In the genomic region with DNA sequence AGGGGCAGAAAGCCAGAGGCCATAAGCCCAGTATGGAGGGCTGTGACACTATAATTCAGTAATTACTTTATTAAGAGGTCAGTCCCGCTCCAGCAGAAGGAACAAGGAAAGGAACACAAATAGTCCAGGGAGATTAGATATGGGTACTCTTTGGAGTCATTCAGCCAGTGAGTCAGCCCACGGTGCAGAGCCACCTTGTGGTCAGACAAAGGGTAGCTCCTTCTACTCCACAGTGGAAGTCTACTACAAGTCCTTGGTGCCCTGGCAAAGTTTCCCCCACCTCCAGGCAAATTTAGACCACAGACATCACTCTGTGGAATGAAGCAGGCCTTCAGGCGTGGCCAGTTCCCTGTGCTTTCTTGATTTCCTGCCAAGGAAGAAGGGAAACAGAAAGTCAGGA, we compare ENCODE assay signal across 9 mouse cellular contexts. TPM values are rescaled to one million over a fixed set of nuclear protein-coding genes. Genes with fewer than 3 reads are reported as not detected.
DNase-seq lines count a peak whose midpoint lies in the region; ATAC-seq and TF ChIP-seq lines count a peak whose summit lies in the region.
"Had no signal": no experiment of that assay in that cellular context is flagged by ENCODE, and none has a peak within 500 bp of the region (broad histone marks: within the 10 kb centered on the region; RNA-seq: fewer than 3 reads in every experiment).

No protein-coding gene starts in this region.

- peaks cover 7% of the 10 kb centered on the region; the same call in 1 of the 2 replicates for H3K36me3 ChIP-seq in limb, embryonic 11.5 days (ENCODE audit: control insufficient read depth, insufficient read depth, low read length)
- H3K36me3 ChIP-seq in limb, embryonic 10.5 days: peaks cover 46% of the 10 kb centered on the region
- H3K36me3 ChIP-seq in hindbrain, embryonic 13.5 days: peaks cover 46% of the 10 kb centered on the region
- H3K36me3 ChIP-seq in midbrain, postnatal 0 days (ENCODE audit: insufficient read depth, low read length): peaks cover 44% of the 10 kb centered on the region

- H3K4me1 ChIP-seq in limb, embryonic 11.5 days (ENCODE audit: control insufficient read depth, insufficient read depth, low read length): no peaks in the 10 kb centered on the region
- H3K4me1 ChIP-seq in limb, embryonic 10.5 days: 0 out of 2 replicates have a peak, but pooled peaks cover 3% of the 10 kb centered on the region
- H3K4me1 ChIP-seq in hindbrain, embryonic 13.5 days (replicated peaks): peaks cover 10% of the 10 kb centered on the region
- no peaks in the 10 kb centered on the region for H3K4me1 ChIP-seq in midbrain, postnatal 0 days (ENCODE audit: insufficient read depth, low read length)
- H3K4me1 ChIP-seq: embryonic facial prominence, embryonic 12.5 days had no signal

- H3K4me3 ChIP-seq in limb, embryonic 11.5 days (ENCODE audit: low read depth, low read length): no peak overlapping the region
- H3K4me3 ChIP-seq in limb, embryonic 10.5 days: no peak overlapping the region
- no peak overlapping the region for H3K4me3 ChIP-seq in hindbrain, embryonic 13.5 days
- no peak overlapping the region for H3K4me3 ChIP-seq in midbrain, postnatal 0 days (ENCODE audit: low read depth, low read length)
- H3K4me3 ChIP-seq: embryonic facial prominence, embryonic 12.5 days had no signal

- H3K9me3 ChIP-seq in limb, embryonic 11.5 days (ENCODE audit: control insufficient read depth, low read length): no peaks in the 10 kb centered on the region
- H3K9me3 ChIP-seq in limb, embryonic 10.5 days (replicated peaks): no peaks in the 10 kb centered on the region
- H3K9me3 ChIP-seq in hindbrain, embryonic 13.5 days: no peaks in the 10 kb centered on the region
- H3K9me3 ChIP-seq in midbrain, postnatal 0 days (ENCODE audit: low read length): no peaks in the 10 kb centered on the region
- H3K9me3 ChIP-seq: embryonic facial prominence, embryonic 12.5 days had no signal

- TF ChIP-seq CTCF in midbrain, postnatal 0 days (IDR thresholded peaks at IDR 0.05): peak; percentile 84

- H3K4me2 ChIP-seq in limb, embryonic 11.5 days (ENCODE audit: low read depth, severe bottlenecking): no peak overlapping the region
- H3K4me2 ChIP-seq in hindbrain, embryonic 13.5 days: no peak overlapping the region
- H3K4me2 ChIP-seq in midbrain, postnatal 0 days (ENCODE audit: low read depth, low read length, poor library complexity, severe bottlenecking): no peak overlapping the region
- H3K4me2 ChIP-seq: embryonic facial prominence, embryonic 12.5 days had no signal

- H3K9ac ChIP-seq in limb, embryonic 11.5 days (ENCODE audit: low read length): no peak overlapping the region
- H3K9ac ChIP-seq in hindbrain, embryonic 13.5 days: no peak overlapping the region
- peak overlapping the region; percentile 13; the same call in 1 of the 2 replicates for H3K9ac ChIP-seq in midbrain, postnatal 0 days (replicated peaks; ENCODE audit: low read length, poor library complexity, severe bottlenecking)
- H3K9ac ChIP-seq: embryonic facial prominence, embryonic 12.5 days had no signal

- ATAC-seq in limb, embryonic 11.5 days (ENCODE audit: insufficient number of reproducible peaks, low FRiP score, low TSS enrichment, low read depth): no peak
- peak; percentile 41; the same call in 1 of the 2 replicates for ATAC-seq in hindbrain, embryonic 13.5 days (ENCODE audit: low FRiP score)
- ATAC-seq in midbrain, postnatal 0 days (ENCODE audit: low FRiP score): no peak

- WGBS in limb, embryonic 11.5 days: 53% methylated on average over 3 of the region's 3 CpGs
- WGBS in limb, embryonic 10.5 days: 61% methylated on average over 3 of the region's 3 CpGs
- WGBS in hindbrain, embryonic 13.5 days: 32% methylated on average over 3 of the region's 3 CpGs
- 29% methylated on average over 3 of the region's 3 CpGs for WGBS in midbrain, postnatal 0 days

- peaks cover 2% of the 10 kb centered on the region; the same call in 1 of the 2 replicates for H3K27me3 ChIP-seq in limb, embryonic 11.5 days (ENCODE audit: control insufficient read depth, insufficient read depth, low read length)
- peaks cover 19% of the 10 kb centered on the region for H3K27me3 ChIP-seq in limb, embryonic 10.5 days (ENCODE audit: low read depth, poor library complexity, severe bottlenecking)
- H3K27me3 ChIP-seq in hindbrain, embryonic 13.5 days: peaks cover 22% of the 10 kb centered on the region
- no peaks in the 10 kb centered on the region for H3K27me3 ChIP-seq in midbrain, postnatal 0 days (ENCODE audit: insufficient read depth, low read length)

- no peak overlapping the region for H3K27ac ChIP-seq in limb, embryonic 11.5 days (replicated peaks; ENCODE audit: low read depth, low read length)
- H3K27ac ChIP-seq in limb, embryonic 10.5 days: no peak overlapping the region
- no peak overlapping the region for H3K27ac ChIP-seq in hindbrain, embryonic 13.5 days
- H3K27ac ChIP-seq in midbrain, postnatal 0 days (ENCODE audit: low read depth, low read length): no peak overlapping the region
- H3K27ac ChIP-seq: embryonic facial prominence, embryonic 12.5 days had no signal

- peak; percentile 45 for DNase-seq in limb, embryonic 11.5 days (ENCODE audit: low spot score)
- no peak for DNase-seq in limb, embryonic 10.5 days (ENCODE audit: low spot score)
- peak; percentile 72 for DNase-seq in adipocyte (ENCODE audit: low spot score)
- peak; percentile 27 for DNase-seq in forelimb bud, embryonic 11.5 days (ENCODE audit: low read depth, low spot score)
- DNase-seq in layer of hippocampus, postnatal 14 days (ENCODE audit: low spot score in 2 of 2): peak; percentile 37 to 57
- DNase-seq in midbrain, postnatal 0 days (ENCODE audit: low spot score): peak; percentile 73
- peak; percentile 47 for DNase-seq in testis, postnatal 14 days (ENCODE audit: low spot score)

RNA-seq across cellular contexts. Expression of a gene that starts 0.8 kb away (rescaled TPM):
- 0.15 and 0.20 TPM in 2 replicates for polyA plus RNA-seq in limb, embryonic 11.5 days (2014; fragmentation: Nextera tagmentation; extraction: Ambion mirVana)
- 0.23 TPM in 1 of 2 replicates, not detected in the other for polyA plus RNA-seq in limb, embryonic 10.5 days (2016; fragmentation: Nextera tagmentation; extraction: Ambion mirVana)
- 0.14 and 0.17 TPM in 2 replicates for polyA plus RNA-seq in hindbrain, embryonic 13.5 days (2015; fragmentation: Nextera tagmentation; extraction: Ambion mirVana)
- 10 to 100 TPM; 20.6 to 21.1 TPM for total RNA-seq in layer of hippocampus, postnatal 14 days (2021)
- total RNA-seq in midbrain, postnatal 0 days (2014; rRNA removed): 0.38 and 0.99 TPM in 2 replicates
- 0.27 and 0.44 TPM in 2 replicates for polyA plus RNA-seq in midbrain, postnatal 0 days (2015; fragmentation: Nextera tagmentation; extraction: Ambion mirVana)

RNA-seq across cellular contexts. Expression of a gene that starts 8.2 kb away (rescaled TPM):
- polyA plus RNA-seq in limb, embryonic 11.5 days (2014; fragmentation: Nextera tagmentation; extraction: Ambion mirVana): 136 and 149 TPM in 2 replicates
- 145 and 155 TPM in 2 replicates for polyA plus RNA-seq in limb, embryonic 10.5 days (2016; fragmentation: Nextera tagmentation; extraction: Ambion mirVana)
- polyA plus RNA-seq in hindbrain, embryonic 13.5 days (2015; fragmentation: Nextera tagmentation; extraction: Ambion mirVana): 177 and 182 TPM in 2 replicates
- 100 to 1,000 TPM; 124 to 128 TPM for total RNA-seq in layer of hippocampus, postnatal 14 days (2021)
- 125 and 141 TPM in 2 replicates for total RNA-seq in midbrain, postnatal 0 days (2014; rRNA removed)
- 289 and 314 TPM in 2 replicates for polyA plus RNA-seq in midbrain, postnatal 0 days (2015; fragmentation: Nextera tagmentation; extraction: Ambion mirVana)

RNA-seq across cellular contexts. Expression of a gene that starts 18.5 kb away (rescaled TPM):
- 104 and 106 TPM in 2 replicates for polyA plus RNA-seq in limb, embryonic 11.5 days (2014; fragmentation: Nextera tagmentation; extraction: Ambion mirVana)
- polyA plus RNA-seq in limb, embryonic 10.5 days (2016; fragmentation: Nextera tagmentation; extraction: Ambion mirVana): 123 and 131 TPM in 2 replicates
- polyA plus RNA-seq in hindbrain, embryonic 13.5 days (2015; fragmentation: Nextera tagmentation; extraction: Ambion mirVana): 92.9 and 96.8 TPM in 2 replicates
- total RNA-seq in layer of hippocampus, postnatal 14 days (2021): 10 to 100 TPM; 37.1 to 41.8 TPM
- 65.0 and 80.6 TPM in 2 replicates for total RNA-seq in midbrain, postnatal 0 days (2014; rRNA removed)
- 104 and 112 TPM in 2 replicates for polyA plus RNA-seq in midbrain, postnatal 0 days (2015; fragmentation: Nextera tagmentation; extraction: Ambion mirVana)

RNA-seq across cellular contexts. Expression of a gene that starts 20.3 kb away (rescaled TPM):
- polyA plus RNA-seq in limb, embryonic 11.5 days (2014; fragmentation: Nextera tagmentation; extraction: Ambion mirVana): 1.5 and 2.1 TPM in 2 replicates
- 3.3 and 4.5 TPM in 2 replicates for polyA plus RNA-seq in limb, embryonic 10.5 days (2016; fragmentation: Nextera tagmentation; extraction: Ambion mirVana)
- 6.2 and 7.3 TPM in 2 replicates for polyA plus RNA-seq in hindbrain, embryonic 13.5 days (2015; fragmentation: Nextera tagmentation; extraction: Ambion mirVana)
- 1 to 10 TPM; 7.7 to 9.9 TPM for total RNA-seq in layer of hippocampus, postnatal 14 days (2021)
- total RNA-seq in midbrain, postnatal 0 days (2014; rRNA removed): 8.1 and 14.3 TPM in 2 replicates
- 9.2 and 10.4 TPM in 2 replicates for polyA plus RNA-seq in midbrain, postnatal 0 days (2015; fragmentation: Nextera tagmentation; extraction: Ambion mirVana)

RNA-seq across cellular contexts. Expression of a gene that starts 24.3 kb away (rescaled TPM):
- polyA plus RNA-seq in limb, embryonic 11.5 days (2014; fragmentation: Nextera tagmentation; extraction: Ambion mirVana): 41.7 and 41.8 TPM in 2 replicates
- 35.1 and 40.2 TPM in 2 replicates for polyA plus RNA-seq in limb, embryonic 10.5 days (2016; fragmentation: Nextera tagmentation; extraction: Ambion mirVana)
- polyA plus RNA-seq in hindbrain, embryonic 13.5 days (2015; fragmentation: Nextera tagmentation; extraction: Ambion mirVana): 30.0 and 32.9 TPM in 2 replicates
- total RNA-seq in layer of hippocampus, postnatal 14 days (2021): 10 to 100 TPM; 22.9 to 28.8 TPM
- 7.0 and 7.3 TPM in 2 replicates for total RNA-seq in midbrain, postnatal 0 days (2014; rRNA removed)
- polyA plus RNA-seq in midbrain, postnatal 0 days (2015; fragmentation: Nextera tagmentation; extraction: Ambion mirVana): 25.5 and 28.3 TPM in 2 replicates
